Mouse (Mus musculus): ENCODE data around the gene Prkca. TPM values are rescaled to one million over a fixed set of nuclear protein-coding genes. Genes with fewer than 3 reads are reported as not detected.
A peak's percentile ranks its signal among the peaks of the same experiment; 100 is the strongest.

The Prkca gene
- total RNA-seq, 4 experiments from 2014 or later = 201 to 232 (median 220) TPM

DNA sequence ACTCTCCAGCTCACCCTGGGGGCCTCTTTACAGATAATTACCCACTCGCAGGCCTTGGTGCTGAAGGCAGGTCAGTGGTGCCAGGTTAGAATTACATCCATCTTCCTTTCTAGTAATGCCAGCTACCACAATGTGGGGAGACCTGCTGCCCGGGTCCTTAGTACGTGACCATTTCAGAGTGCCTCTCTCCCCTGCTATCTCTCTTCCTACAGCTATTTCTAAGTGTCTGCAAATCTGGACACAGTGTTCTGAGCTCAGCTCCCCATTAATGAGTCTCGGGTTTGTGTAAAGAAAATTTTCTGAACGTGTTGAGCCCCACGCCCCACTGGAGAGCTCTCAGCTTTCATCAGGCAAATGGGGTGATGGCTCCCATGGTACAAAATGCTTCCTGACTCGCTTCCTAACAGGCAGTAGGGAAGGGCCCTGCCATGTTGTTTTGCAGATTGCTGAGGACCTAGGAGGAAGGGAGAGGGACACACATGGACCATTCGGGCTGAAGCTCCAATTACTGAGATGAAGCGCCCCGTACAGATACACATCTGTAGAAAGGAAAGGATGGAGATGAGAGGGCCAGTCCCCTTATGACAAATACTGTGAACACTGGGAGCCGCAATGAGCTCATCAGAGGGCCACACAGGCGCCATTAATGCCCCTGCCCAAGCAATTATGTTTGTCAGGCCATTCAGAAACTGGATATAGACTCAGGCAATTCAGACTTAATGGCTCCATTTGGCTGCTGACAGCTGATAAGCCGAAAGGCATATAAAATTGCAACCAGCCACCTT is 386.0 kb downstream of the Prkca start:
- no peak for DNase-seq (ENCODE audit: low spot score in 2 of 2)

DNA sequence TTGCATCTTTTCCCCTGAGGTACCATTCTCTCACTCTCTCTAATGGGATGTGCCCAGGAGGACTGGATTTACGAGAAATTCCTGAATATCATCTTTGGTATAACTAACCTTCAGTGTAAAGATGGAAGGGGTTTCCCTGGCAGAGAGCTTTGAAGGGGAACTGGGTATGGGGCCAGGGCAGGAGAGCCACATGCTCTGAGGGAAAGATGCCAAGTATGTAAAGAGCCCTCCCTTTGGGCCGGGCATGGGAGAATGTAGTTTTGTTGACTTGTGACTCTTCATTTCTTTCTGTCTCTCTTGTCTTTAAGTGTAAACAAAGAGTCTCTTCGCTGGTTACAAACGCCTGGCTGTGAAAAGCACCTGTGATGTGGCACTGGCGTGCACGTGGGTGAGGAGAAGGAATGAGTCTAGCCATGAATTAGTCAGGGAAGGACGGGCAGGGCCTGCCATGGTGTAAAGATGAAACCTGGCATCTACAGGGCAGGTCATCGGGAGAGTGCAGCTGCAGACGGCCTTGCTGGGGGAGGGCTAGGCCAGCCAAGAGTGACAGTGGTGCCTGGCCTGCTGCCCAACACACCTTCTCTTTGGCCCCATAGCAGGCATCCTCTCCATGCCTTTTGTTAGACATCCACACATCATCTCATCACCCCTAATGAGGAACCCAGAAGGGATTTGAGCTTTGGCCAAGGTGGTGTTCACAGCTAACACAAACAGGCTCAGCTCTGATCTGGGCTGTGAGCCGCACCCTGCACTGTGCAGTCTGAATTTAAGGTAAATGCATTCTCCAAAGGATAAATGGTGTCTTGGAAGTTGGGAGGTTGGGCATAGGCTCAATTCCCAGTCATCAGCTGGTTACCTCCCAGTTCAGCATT is 388.3 kb downstream of the Prkca start:
- DNase-seq (ENCODE audit: low spot score in 2 of 2) = no peak

DNA sequence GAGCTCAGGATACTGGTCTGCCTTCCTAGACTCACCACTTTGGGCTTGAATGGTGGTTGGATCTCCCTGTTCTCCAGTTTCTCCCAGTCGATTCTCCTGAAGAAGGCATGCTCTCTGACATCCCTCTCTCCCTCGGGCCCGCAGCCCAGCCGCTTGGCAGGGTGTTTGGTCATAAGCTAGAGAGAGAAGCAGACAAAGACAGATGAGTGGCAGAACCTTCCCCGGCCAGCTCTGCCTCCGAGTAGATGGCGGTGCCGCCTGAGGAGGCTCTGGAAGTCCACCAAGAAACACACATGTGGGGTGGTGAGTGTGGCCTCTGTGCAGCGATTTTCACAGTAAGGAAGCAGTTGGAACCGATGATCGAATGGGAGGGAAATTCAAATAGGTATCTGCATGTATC is 392.3 kb downstream of the Prkca start:
- DNase-seq (ENCODE audit: low spot score in 2 of 2) = no peak

DNA sequence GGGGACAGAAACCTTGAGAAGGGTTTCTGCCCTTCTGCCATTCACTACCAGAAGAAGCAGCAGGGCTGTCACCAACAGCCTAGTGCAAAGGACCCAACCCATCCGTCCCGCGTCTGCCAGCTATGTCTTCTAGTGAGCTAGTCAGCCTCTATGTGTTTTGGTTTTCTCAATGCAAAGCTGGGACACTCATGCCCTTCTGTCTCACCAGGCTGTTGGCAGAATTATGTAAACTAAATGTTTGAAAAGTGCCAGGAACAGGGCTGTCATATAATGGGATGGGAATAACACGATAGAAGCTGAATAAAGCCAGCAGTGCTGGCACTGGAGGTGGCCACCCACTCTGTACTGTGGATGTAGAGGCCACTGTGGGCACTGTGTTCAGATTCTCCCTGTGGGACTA is 393.1 kb downstream of the Prkca start:
- DNase-seq (ENCODE audit: low spot score in 2 of 2) = peak; percentile 42 to 43

DNA sequence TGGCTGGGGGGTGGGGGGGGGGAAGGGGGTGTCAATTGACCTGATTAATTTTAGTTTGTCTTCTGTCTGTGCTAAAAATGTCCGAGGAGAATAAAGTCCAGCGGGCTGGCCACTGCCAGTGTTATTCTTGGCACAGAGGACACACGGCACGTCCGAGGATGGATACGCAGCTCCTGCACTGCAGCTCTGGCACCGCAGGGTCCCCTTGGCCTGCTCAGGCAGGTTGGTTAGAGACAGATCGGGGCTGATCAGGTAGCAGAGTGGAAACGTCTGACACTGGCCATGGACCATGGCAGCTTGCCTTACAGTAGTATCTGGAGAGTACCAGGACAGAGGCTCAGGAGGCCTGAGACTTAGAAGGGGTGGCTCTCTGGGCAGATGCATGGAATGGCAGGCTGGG is 393.5 kb downstream of the Prkca start:
- no peak for DNase-seq (ENCODE audit: low spot score in 2 of 2)

DNA sequence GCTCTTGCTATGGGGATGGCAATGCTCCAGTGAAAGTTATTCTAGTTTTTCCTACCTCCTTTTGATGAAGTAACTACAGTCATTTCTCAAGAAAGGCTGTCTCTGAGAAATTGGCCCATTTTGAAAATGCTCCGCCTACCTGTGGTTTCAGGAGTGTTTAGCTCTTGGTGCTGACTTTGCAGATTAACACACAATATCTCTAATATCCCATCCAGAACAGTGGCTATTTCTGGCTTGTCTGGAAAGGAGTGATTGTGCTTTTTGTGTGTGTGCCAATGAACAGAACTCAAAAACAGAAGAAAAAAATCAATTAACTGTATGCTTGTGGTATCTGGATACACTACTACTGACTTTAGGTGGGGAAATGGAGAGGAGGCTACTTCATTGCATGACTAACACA is 395.8 kb downstream of the Prkca start:
- no peak for DNase-seq (ENCODE audit: low spot score in 2 of 2)

DNA sequence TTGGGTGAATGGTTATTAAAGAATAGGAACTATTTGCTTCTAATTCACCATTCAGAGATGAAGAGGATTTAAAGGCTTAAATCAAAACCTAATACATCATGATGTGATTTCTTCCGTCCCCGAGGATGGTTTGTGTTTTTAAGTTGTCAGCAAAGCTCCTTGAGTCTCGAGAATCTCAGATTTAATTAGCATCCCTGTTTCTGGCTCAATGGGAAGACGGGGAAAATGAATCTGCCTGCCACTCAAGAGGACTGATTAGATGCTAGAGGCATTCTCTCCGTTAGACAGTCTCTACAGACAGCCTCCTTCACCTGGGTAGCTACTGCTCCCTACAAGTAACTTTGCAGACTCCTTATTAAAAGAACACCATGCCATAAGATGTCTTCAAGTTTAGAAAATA is 396.9 kb downstream of the Prkca start:
- DNase-seq (ENCODE audit: low spot score in 2 of 2) = no peak

DNA sequence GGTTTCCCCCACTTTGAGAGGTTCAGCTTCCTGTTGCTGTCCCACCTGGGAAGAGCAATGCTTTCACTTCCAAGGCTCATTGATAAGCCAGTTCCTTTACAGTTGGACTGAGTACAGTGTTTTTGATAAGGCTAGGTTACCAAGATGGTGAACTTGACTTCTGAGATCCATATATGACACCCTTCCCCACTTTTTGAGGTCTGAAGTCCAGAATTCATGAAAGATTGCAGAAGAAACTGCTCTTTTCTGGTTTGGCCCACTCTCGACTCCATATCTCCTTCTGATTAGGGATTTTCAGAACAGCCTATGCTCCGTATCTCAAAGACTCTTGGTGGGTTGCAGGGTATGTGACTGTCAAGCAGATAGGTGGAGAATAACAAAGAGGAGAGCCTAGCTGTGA is 406.8 kb downstream of the Prkca start:
- DNase-seq (ENCODE audit: low spot score in 2 of 2) = no peak

DNA sequence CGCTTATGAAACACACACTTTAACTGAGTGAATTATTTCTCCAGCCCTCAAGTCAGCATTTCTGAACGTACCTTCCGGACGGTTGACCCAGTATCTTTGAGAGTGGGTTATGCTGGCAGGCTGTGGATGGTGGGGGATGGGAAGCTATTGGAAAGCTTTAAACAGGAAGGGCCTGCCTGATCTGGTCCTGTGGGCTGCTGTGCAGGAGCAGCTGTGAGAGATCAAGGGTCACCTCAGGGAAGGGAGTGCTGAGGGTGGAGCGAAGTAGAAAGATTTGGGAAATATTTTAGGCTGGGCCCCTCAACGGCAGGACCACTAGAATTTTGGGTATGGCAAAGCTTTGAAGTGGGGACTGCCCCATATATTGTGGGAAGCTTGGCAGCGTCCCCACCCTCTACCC is 412.0 kb downstream of the Prkca start:
- DNase-seq (ENCODE audit: low spot score in 2 of 2) = no peak

DNA sequence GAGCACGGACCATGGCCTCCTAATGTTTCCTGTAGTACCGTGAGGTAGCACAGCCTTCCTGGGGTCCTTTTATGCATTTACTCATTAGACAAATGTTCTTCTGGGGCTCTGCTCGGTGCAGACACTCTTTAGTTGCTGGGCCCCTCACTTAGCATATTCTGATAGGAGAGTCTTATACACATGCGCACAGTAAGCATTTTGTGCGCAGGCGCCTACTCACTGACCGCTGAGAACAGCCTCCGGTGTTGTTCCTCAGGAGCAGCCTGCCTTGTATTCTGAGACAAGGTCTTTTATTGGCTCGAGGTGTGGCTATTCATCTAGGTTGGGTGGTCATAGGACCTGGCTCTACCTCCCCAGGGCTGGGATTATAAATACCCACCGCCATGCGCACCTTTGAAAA is 412.4 kb downstream of the Prkca start:
- DNase-seq (ENCODE audit: low spot score in 2 of 2) = no peak

DNA sequence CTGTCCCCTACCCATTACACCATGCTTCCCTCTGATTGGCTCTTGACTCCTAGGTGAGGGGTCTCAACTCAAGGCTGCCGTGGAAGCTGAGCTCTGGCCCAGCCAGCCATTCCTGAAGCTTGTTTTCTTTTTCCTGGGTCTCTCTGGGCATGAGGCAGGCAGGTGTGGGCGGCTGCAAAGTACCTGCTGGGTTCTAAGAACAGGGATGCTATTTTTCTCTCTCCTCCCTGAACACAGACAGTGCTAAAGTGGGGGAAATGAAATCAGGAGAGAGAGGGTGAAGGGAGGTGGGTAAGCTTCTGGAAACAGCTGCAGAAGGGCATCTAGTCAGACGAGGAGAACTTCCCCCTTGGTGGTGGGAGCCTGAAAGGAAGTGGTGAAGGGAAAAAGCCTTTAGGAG is 414.0 kb downstream of the Prkca start:
- no peak for DNase-seq (ENCODE audit: low spot score in 2 of 2)

DNA sequence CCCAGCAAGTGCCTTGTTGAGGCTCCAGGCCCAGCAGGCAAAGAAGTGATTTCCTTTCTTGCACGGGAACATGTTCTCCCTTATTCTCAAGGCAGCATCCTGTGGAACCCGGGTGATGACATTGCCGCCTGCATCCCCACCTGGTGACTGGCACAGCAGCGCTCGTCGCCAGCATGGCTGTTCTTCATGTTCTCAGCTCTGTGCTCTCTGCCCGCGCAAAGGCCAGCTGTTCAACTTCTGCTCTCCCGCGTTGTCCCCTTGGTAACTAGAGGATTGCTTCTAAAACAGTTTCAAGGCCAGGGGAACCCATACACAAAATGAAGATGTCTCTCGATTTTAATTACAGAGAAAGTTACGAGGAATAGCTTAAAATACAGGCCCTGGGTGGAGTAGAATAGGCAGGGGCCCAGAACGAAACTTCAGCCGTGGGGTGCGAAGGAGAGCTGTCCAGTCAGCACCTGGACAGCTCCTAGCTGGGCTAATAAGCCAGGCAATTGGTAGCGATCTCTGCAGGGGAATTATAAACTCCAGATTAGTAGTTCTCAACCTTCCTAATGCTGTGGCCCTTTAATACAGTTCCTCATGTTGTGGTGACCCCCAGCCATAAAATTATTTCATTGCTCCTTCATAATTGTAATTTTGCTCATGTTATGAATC is 423.7 kb downstream of the Prkca start:
- DNase-seq (ENCODE audit: low spot score in 2 of 2) = peak in 1 of 2 experiments; percentile 24

DNA sequence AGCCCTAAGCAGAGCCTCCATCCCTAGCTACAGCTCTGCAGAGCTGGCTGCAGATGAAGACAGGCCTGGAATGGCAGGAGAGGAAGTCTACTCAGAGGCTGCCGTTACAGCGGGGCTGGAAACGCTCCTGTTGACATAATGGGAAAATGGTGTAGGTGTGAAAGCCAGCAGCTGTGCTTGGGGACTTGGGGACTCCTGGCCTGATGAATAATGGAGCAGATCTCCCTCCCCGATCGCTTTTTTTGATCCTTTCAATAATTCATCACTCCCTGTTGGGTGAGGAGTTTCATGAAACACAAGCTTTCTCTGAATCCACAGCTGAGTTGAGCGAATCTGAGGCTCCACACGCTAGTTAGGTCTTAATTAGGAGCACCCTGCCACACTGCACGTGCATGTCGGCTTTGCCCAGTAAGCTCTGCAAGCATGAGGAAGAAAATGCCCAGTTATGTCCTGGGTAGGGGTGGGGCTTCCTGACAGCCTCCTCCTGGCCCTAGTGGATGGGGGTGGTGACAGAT is 425.9 kb downstream of the Prkca start:
- peak in 1 of 2 experiments; percentile 29 for DNase-seq (ENCODE audit: low spot score in 2 of 2)

DNA sequence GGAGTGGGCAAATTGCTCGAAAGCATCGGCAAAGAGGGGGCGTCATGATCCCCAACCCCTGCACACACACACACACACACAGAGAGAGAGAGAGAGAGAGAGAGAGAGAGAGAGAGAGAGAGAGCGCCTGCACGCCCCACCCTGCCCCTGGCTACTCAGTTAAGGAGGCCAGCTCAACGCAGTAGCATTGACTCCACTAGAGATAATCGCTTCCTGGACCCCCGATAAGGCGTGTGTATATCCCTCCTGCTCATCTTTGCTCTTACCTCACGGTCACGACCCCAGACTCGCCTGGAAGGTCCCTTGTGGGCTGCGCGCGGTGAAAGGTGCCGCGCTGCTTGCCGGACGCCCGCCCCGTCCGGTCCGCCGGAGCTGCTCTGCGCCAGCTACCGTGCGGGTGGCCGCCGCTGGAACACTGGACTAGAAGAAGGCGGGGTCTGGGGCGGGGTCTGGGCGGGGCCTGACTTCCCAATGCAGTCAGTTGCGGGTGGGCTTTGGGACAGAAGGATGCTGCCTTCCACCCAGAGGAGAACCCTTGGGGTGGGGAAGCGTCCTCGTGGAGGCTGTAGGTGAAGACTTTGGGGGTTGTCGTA is 429.0 kb downstream of the Prkca start, which contains the start of gene Cacng5:
Cacng5 (minus strand) TSS at position 422 of the 593 bp plus-strand sequence.
- no peak for DNase-seq (ENCODE audit: low spot score in 2 of 2)

DNA sequence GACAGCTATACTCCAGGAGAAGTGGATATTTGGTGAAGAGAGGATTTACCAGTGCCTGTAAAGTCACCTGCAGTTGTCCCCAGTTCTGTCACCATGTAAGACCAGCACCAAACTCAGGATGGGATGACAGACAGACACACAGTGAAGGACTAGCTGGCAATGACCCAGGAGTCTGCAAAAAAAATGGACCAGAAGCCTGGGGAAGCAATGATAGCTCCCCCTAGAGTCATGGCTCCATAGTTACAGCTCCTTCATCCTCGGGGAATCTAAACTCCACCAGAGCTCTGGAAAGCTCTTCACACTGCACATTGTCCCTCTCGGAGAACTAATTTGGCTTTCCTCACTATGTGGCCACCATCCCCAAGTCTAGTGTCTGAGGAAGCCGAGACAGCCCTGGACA is 430.4 kb downstream of the Prkca start:
- no peak for DNase-seq (ENCODE audit: low spot score in 2 of 2)

DNA sequence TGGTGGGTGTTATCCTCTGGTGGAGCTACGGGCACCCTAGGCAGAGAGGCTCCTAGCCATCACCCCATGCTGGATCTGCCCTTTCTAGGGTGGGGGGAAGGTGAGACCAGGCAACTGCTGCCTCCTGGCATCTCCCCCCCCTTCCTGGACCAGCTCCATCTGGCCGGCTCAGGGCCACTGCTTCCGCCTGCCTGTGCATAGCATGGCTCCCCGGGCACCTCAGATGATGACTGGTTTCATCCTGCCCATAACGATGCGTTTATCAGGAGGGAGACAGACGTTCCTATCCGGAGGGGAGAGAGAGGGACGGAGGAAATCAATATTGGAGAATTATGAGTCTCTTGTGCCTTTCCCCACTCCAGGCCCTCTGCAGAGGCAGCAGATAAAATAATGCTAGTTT is 438.4 kb downstream of the Prkca start:
- no peak for DNase-seq (ENCODE audit: low spot score in 2 of 2)

DNA sequence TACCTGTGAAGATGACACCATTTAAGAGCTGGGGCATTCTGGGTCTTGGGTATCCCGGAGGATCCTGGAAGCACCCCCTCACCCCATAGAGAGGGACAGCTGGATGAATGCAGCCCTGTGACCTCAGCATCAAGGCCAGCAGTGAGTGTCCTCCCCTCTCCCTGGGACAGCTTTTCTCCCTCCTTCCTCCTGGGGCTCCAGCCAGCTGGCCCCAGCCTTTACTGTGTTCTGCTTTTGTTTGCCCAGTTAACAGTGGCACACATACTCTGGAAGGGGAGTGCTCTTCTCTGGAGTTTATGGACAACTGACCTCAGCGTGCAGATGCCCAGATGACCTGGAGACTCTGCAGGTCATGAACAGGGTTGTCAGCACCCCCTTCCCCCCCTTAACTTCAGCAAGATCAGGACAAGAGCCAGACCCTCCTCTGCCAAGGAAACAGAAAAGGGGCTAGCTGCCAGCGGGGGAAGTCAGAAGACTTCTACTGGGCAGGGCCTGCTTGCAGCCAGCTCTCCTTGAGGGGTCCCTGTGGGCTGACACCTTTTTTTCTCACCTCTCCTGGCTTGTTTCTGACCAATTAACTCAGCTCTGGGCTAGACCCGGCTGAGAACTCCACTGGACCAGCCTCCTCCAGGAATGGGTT is 439.6 kb downstream of the Prkca start:
- DNase-seq (ENCODE audit: low spot score in 2 of 2) = no peak

DNA sequence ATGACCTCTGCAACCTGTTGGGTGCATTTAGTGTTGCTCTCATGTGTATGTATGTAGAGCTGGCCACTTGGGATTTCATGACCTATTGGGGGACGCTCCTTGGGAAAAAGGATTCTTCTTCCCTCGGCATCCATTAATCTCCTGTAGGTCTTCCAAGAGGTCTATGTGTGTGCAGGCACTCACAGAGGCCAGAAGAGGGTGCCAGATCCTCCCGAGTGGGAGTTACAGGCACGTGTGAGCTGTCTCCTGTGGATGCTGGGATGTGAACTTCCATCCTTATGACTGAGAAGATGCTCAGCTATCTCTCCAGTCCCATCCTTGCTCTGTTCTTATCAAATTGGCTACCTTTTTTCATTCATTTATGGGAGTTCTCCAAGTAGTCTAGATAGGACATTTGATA is 443.3 kb downstream of the Prkca start:
- no peak for DNase-seq (ENCODE audit: low spot score in 2 of 2)

DNA sequence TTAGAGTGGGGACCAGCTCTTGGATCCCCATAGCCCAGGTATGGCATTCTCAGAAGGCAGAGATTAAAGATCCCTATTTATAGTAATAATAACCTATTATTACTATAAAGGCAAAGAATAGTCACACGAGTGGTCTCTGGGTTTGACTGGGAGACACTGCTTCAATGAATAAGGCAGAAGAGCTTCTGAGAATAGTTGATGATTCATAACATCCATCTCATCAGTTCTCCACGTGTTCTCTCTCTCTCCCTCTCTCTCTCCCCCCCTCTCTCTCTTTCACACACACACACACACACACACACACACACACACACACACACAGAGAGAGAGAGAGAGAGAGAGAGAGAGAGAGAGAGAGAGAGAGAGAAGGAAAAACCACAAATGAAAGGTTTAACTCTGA is 445.0 kb downstream of the Prkca start:
- DNase-seq (ENCODE audit: low spot score in 2 of 2) = no peak

DNA sequence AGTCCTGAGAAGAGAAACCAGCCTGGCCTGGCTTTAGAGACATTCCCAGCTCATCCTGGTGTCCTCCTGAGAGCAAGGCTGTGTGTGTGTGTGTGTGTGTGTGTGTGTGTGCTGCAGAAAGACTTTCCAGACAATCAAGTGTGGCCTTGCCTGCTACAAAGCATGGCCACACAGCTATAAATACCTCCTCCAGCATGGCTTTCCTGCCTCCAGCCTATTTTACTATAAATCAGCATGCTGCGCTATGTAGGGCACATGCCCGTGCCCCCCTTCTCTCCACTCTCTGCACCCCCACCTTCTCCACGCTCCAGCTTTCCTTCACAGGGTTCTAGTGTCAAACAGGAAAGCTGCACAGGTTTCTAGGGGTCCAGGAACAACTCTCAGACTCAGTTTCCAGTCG is 448.1 kb downstream of the Prkca start:
- DNase-seq (ENCODE audit: low spot score in 2 of 2) = no peak

DNA sequence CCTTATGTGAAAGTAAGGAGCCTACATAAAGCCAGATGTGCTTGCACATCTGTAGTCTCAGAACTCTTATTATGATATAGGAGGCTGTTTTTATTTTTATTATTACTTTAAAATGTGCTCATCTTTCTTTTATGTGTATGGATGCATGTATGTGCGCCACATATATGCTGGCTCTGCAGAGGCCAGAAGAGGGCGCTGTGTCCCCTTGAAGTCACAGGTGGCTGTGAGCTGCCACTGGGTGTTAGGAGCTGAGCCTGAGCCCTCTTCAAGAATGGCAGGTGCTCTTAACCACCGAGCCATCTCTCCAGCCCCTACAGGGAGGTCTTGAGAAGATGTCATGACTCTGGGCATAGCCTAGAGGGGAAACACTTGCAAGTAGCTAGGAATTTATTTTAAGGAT is 452.4 kb downstream of the Prkca start:
- DNase-seq (ENCODE audit: low spot score in 2 of 2) = no peak
